ENCODE assay signal across 24 mouse cellular contexts in the genomic region with DNA sequence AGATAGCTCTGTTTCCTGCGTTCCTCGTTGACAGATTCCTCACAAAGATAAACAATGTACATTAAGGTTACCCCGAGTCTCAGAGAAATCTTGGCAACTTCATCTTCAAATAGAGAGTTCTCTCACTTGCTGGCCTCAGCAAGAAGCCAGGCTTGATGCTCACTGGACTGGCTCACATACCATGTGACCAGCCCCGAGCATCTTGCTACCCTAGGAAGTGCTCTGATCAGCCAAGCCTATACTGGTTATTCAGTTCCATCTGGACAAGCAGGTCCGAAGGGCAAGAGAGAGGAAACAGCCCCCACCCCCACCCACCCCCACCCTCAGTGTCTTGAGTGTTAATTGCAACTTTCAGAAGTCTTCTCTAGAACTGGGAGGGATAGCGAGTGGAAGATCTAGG. TPM values are rescaled to one million over a fixed set of nuclear protein-coding genes. Genes with fewer than 3 reads are reported as not detected.
A peak's percentile ranks its signal among the peaks of the same experiment; 100 is the strongest.
DNase-seq lines count a peak whose midpoint lies in the region; ATAC-seq and TF ChIP-seq lines count a peak whose summit lies in the region.
"Had no signal": no experiment of that assay in that cellular context is flagged by ENCODE, and none has a peak within 500 bp of the region (broad histone marks: within the 10 kb centered on the region; RNA-seq: fewer than 3 reads in every experiment).

No protein-coding gene starts in this region.

- H3K27ac ChIP-seq in kidney, adult 2 months (ENCODE audit: insufficient read depth, low read depth, low read length) = no peak overlapping the region
- H3K27ac ChIP-seq in kidney, postnatal 0 days = no peak overlapping the region
- no peak overlapping the region for H3K27ac ChIP-seq in layer of hippocampus, adult 2 months
- H3K27ac ChIP-seq: embryonic facial prominence, embryonic 13.5 days; embryonic facial prominence, embryonic 15.5 days; forebrain, embryonic 10.5 days; forebrain, embryonic 12.5 days had no signal

- H3K36me3 ChIP-seq in kidney, adult 2 months (ENCODE audit: control insufficient read depth, insufficient read depth, low read length) = no peaks in the 10 kb centered on the region
- no peaks in the 10 kb centered on the region for H3K36me3 ChIP-seq in kidney, postnatal 0 days (ENCODE audit: insufficient read depth, low read length)
- H3K36me3 ChIP-seq: embryonic facial prominence, embryonic 15.5 days; forebrain, embryonic 10.5 days; forebrain, embryonic 12.5 days had no signal

- no peaks in the 10 kb centered on the region for H3K9me3 ChIP-seq in kidney, postnatal 0 days (replicated peaks; ENCODE audit: low read length)
- H3K9me3 ChIP-seq: embryonic facial prominence, embryonic 13.5 days; embryonic facial prominence, embryonic 15.5 days; forebrain, embryonic 10.5 days; forebrain, embryonic 12.5 days had no signal

- TF ChIP-seq CTCF in kidney, adult 2 months (conservative IDR thresholded peaks at IDR 0.05; ENCODE audit: insufficient read depth, insufficient read length, low read depth, low read length) = no peak
- no peak for TF ChIP-seq CTCF in kidney, postnatal 0 days (IDR thresholded peaks at IDR 0.05; ENCODE audit: low read depth)
- TF ChIP-seq CTCF in layer of hippocampus, adult 2 months (conservative IDR thresholded peaks at IDR 0.05) = no peak

- no peak overlapping the region for H3K4me3 ChIP-seq in kidney, adult 2 months (ENCODE audit: insufficient read depth, low read depth, low read length)
- H3K4me3 ChIP-seq in kidney, postnatal 0 days (replicated peaks; ENCODE audit: low read depth, low read length) = no peak overlapping the region
- H3K4me3 ChIP-seq in layer of hippocampus, adult 2 months = no peak overlapping the region
- H3K4me3 ChIP-seq: embryonic facial prominence, embryonic 13.5 days; embryonic facial prominence, embryonic 15.5 days; erythroblast, embryonic 14.5 days; forebrain, embryonic 10.5 days; forebrain, embryonic 12.5 days had no signal

- H3K4me2 ChIP-seq in kidney, postnatal 0 days (ENCODE audit: low read length) = no peak overlapping the region
- H3K4me2 ChIP-seq: embryonic facial prominence, embryonic 13.5 days; embryonic facial prominence, embryonic 15.5 days; forebrain, embryonic 12.5 days had no signal

- DNase-seq in kidney, adult 2 months = peak; percentile 45
- DNase-seq in kidney, adult 18-20 months = no peak
- peak; percentile 33 for DNase-seq in kidney, adult 9 months
- no peak for DNase-seq in kidney, postnatal 10 days
- DNase-seq in kidney, postnatal 0 days (ENCODE audit: low spot score) = no peak
- DNase-seq in kidney, postnatal 25 days = peak; percentile 35 to 60
- DNase-seq in layer of hippocampus, adult 2 months (ENCODE audit: low spot score in 2 of 2) = no peak
- no peak for DNase-seq in thymus, postnatal 14 days
- DNase-seq: adrenal gland, adult 2 months; adrenal gland, postnatal 10 days; adrenal gland, postnatal 25 days; cerebellum, adult 11 months; cerebellum, adult 18-20 months; cerebellum, adult 8-10 months; cerebellum, adult 9-11 months; cerebellum, postnatal 14 days; cerebellum, postnatal 36 days; embryo, embryonic 11 days had no signal

- no peak overlapping the region for H3K9ac ChIP-seq in kidney, postnatal 0 days (ENCODE audit: low read depth, low read length)
- H3K9ac ChIP-seq: embryonic facial prominence, embryonic 13.5 days; embryonic facial prominence, embryonic 15.5 days; forebrain, embryonic 12.5 days had no signal

- no peak for TF ChIP-seq POLR2A in kidney, adult 2 months (IDR thresholded peaks at IDR 0.05; ENCODE audit: low read depth, low read length)

- H3K4me1 ChIP-seq in kidney, adult 2 months (ENCODE audit: control insufficient read depth, insufficient read depth, low read length) = no peaks in the 10 kb centered on the region
- no peaks in the 10 kb centered on the region for H3K4me1 ChIP-seq in kidney, postnatal 0 days (replicated peaks; ENCODE audit: insufficient read depth, low read length)
- H3K4me1 ChIP-seq: embryonic facial prominence, embryonic 13.5 days; embryonic facial prominence, embryonic 15.5 days; forebrain, embryonic 12.5 days had no signal

- 55% methylated on average over 6 of the region's 6 CpGs for WGBS in kidney, adult 2 months
- WGBS in kidney, postnatal 0 days = 64% methylated on average over 6 of the region's 6 CpGs

- ATAC-seq in kidney, postnatal 0 days (replicated peaks; ENCODE audit: low FRiP score, low read depth) = peak; percentile 74
- ATAC-seq: forebrain, embryonic 14.5 days had no signal

- H3K27me3 ChIP-seq in kidney, adult 2 months (replicated peaks; ENCODE audit: control insufficient read depth, insufficient read depth, low read length) = no peaks in the 10 kb centered on the region
- H3K27me3 ChIP-seq in kidney, postnatal 0 days (ENCODE audit: insufficient read depth, low read length) = no peaks in the 10 kb centered on the region
- H3K27me3 ChIP-seq: embryonic facial prominence, embryonic 13.5 days; embryonic facial prominence, embryonic 15.5 days; forebrain, embryonic 12.5 days had no signal

RNA-seq across cellular contexts. Expression of a gene that starts 41.9 kb away (rescaled TPM):
- polyA plus RNA-seq in kidney, adult 2 months (2012; rRNA removed) = 91.3 and 109 TPM in 2 replicates
- 237 and 243 TPM in 2 replicates for polyA plus RNA-seq in kidney, postnatal 0 days (2015; fragmentation: Nextera tagmentation; extraction: Ambion mirVana)
- total RNA-seq in layer of hippocampus, adult 2 months (2021) = 10 to 100 TPM; 44.6 to 47.5 TPM

Comparison
In these comparisons a context has a peak if more than half of its experiments do, and no peak if none do; other contexts are left out.
1. DNase-seq: peak in kidney, adult 2 months (single experiment), kidney, adult 9 months (single experiment) and kidney, postnatal 25 days (2 of 2); none in kidney, adult 18-20 months (single experiment), kidney, postnatal 10 days (single experiment), kidney, postnatal 0 days (single experiment), layer of hippocampus, adult 2 months (0 of 2) and thymus, postnatal 14 days (single experiment).